Mouse (Mus musculus): ENCODE results near the gene Wdr17. TPM values are rescaled to one million over a fixed set of nuclear protein-coding genes. Genes with fewer than 3 reads are reported as not detected.
"Not testable (repeated sequence)": the region's sequence is repeated elsewhere in the genome, so short reads cannot be mapped to it uniquely, and the experiment has no call there.

The Wdr17 gene
- polyA plus RNA-seq, 1 experiment from 2014 or later, result 19.2 TPM

- no peak overlapping the region for H3K4me2 ChIP-seq (ENCODE audit: low read length)
- no peaks in the 10 kb centered on the region for H3K4me1 ChIP-seq (replicated peaks; ENCODE audit: control insufficient read depth, insufficient read depth, low read length)
- no peaks in the 10 kb centered on the region for H3K27me3 ChIP-seq (replicated peaks; ENCODE audit: control insufficient read depth, insufficient read depth, low read length)
- H3K36me3 ChIP-seq (ENCODE audit: control insufficient read depth, insufficient read depth), result no peaks in the 10 kb centered on the region
- WGBS, result 36% methylated on average over 4 of the region's 4 CpGs
- H3K9me3 ChIP-seq (ENCODE audit: control insufficient read depth, low read length), result no peaks in the 10 kb centered on the region
- ATAC-seq, result no peak
- no peak overlapping the region for H3K27ac ChIP-seq (ENCODE audit: low read length)
- no peak overlapping the region for H3K9ac ChIP-seq (replicated peaks; ENCODE audit: low read depth, low read length)
- H3K4me3 ChIP-seq (replicated peaks; ENCODE audit: low read length), result no peak overlapping the region
Observed at GRCm38 (mm10) chr8:54638634-54639033, 248.3 kb downstream of the Wdr17 start.

GRCm38 (mm10) chr8:54616710-54617109 is 270.3 kb downstream of the Wdr17 start:
- ATAC-seq, result not testable (repeated sequence)
- WGBS, result 90% methylated on average over 17 of the region's 17 CpGs

GRCm38 (mm10) chr8:54610238-54610637 is 276.7 kb downstream of the Wdr17 start:
- H3K36me3 ChIP-seq (ENCODE audit: control insufficient read depth, insufficient read depth), result no peaks in the 10 kb centered on the region
- H3K27ac ChIP-seq (ENCODE audit: low read length), result no peak overlapping the region
- H3K9ac ChIP-seq (replicated peaks; ENCODE audit: low read depth, low read length), result no peak overlapping the region
- WGBS, result 68% methylated on average over 4 of the region's 4 CpGs
- no peaks in the 10 kb centered on the region for H3K27me3 ChIP-seq (replicated peaks; ENCODE audit: control insufficient read depth, insufficient read depth, low read length)
- H3K4me3 ChIP-seq (replicated peaks; ENCODE audit: low read length), result no peak overlapping the region
- H3K4me1 ChIP-seq (replicated peaks; ENCODE audit: control insufficient read depth, insufficient read depth, low read length), result no peaks in the 10 kb centered on the region
- ATAC-seq, result no peak; the same call in 1 of the 2 replicates
- H3K9me3 ChIP-seq (ENCODE audit: control insufficient read depth, low read length), result no peaks in the 10 kb centered on the region
- H3K4me2 ChIP-seq (ENCODE audit: low read length), result no peak overlapping the region

More at GRCm38 (mm10) chr8:54616710-54617109, 270.3 kb downstream of the Wdr17 start:
- not testable (repeated sequence) for H3K4me1 ChIP-seq (replicated peaks; ENCODE audit: control insufficient read depth, insufficient read depth, low read length); H3K9me3 ChIP-seq (ENCODE audit: control insufficient read depth, low read length); H3K36me3 ChIP-seq (ENCODE audit: control insufficient read depth, insufficient read depth); H3K27ac ChIP-seq (ENCODE audit: low read length); H3K9ac ChIP-seq (replicated peaks; ENCODE audit: low read depth, low read length); H3K4me2 ChIP-seq (ENCODE audit: low read length); H3K27me3 ChIP-seq (replicated peaks; ENCODE audit: control insufficient read depth, insufficient read depth, low read length); H3K4me3 ChIP-seq (replicated peaks; ENCODE audit: low read length)

- H3K9me3 ChIP-seq (ENCODE audit: control insufficient read depth, low read length), result no peaks in the 10 kb centered on the region
- ATAC-seq, result no peak
- H3K27me3 ChIP-seq (replicated peaks; ENCODE audit: control insufficient read depth, insufficient read depth, low read length), result no peaks in the 10 kb centered on the region
- H3K4me2 ChIP-seq (ENCODE audit: low read length), result no peak overlapping the region
- no peak overlapping the region for H3K27ac ChIP-seq (ENCODE audit: low read length)
- H3K4me3 ChIP-seq (replicated peaks; ENCODE audit: low read length), result no peak overlapping the region
- H3K4me1 ChIP-seq (replicated peaks; ENCODE audit: control insufficient read depth, insufficient read depth, low read length), result no peaks in the 10 kb centered on the region
- H3K9ac ChIP-seq (replicated peaks; ENCODE audit: low read depth, low read length), result no peak overlapping the region
- 91% methylated on average over 2 of the region's 2 CpGs for WGBS
- H3K36me3 ChIP-seq (ENCODE audit: control insufficient read depth, insufficient read depth), result no peaks in the 10 kb centered on the region
Observed at GRCm38 (mm10) chr8:54609336-54609735, 277.6 kb downstream of the Wdr17 start.

GRCm38 (mm10) chr8:54603440-54603839 is 283.5 kb downstream of the Wdr17 start:
- 79% methylated on average over 4 of the region's 4 CpGs for WGBS
- H3K4me2 ChIP-seq (ENCODE audit: low read length), result no peak overlapping the region
- no peak for ATAC-seq
- no peaks in the 10 kb centered on the region for H3K27me3 ChIP-seq (replicated peaks; ENCODE audit: control insufficient read depth, insufficient read depth, low read length)
- no peaks in the 10 kb centered on the region for H3K36me3 ChIP-seq (ENCODE audit: control insufficient read depth, insufficient read depth)
- H3K4me1 ChIP-seq (replicated peaks; ENCODE audit: control insufficient read depth, insufficient read depth, low read length), result peaks cover 7% of the 10 kb centered on the region
- H3K9ac ChIP-seq (replicated peaks; ENCODE audit: low read depth, low read length), result no peak overlapping the region
- no peak overlapping the region for H3K27ac ChIP-seq (ENCODE audit: low read length)
- H3K9me3 ChIP-seq (ENCODE audit: control insufficient read depth, low read length), result no peaks in the 10 kb centered on the region
- no peak overlapping the region for H3K4me3 ChIP-seq (replicated peaks; ENCODE audit: low read length)

GRCm38 (mm10) chr8:54600671-54601251 is 286.2 kb downstream of the Wdr17 start, which contains the start of gene Spata4:
Gene Spata4, plus strand, starts transcription at chr8:54600781.
- Histone ChIP-seq H3K36me3 (ENCODE audit: control insufficient read depth, insufficient read depth) (no peaks in the 10 kb centered on the region), H3K4me1 (replicated peaks; ENCODE audit: control insufficient read depth, insufficient read depth, low read length) (peaks cover 7% of the 10 kb centered on the region), H3K4me3 (replicated peaks; ENCODE audit: low read length) (peak within 1 kb of the TSS; percentile 31), H3K9me3 (ENCODE audit: control insufficient read depth, low read length) (no peaks in the 10 kb centered on the region), H3K27me3 (replicated peaks; ENCODE audit: control insufficient read depth, insufficient read depth, low read length) (no peaks in the 10 kb centered on the region), H3K9ac (replicated peaks; ENCODE audit: low read depth, low read length) (peak within 1 kb of the TSS; percentile 44), H3K27ac (ENCODE audit: low read length) (no peak within 1 kb of the TSS), H3K4me2 (ENCODE audit: low read length) (peak within 1 kb of the TSS; percentile 63)
- WGBS, result 5% methylated on average over 21 of the region's 21 CpGs
- peak; percentile 91 for ATAC-seq

- H3K9ac ChIP-seq (replicated peaks; ENCODE audit: low read depth, low read length), result no peak overlapping the region
- no peak for ATAC-seq
- H3K4me2 ChIP-seq (ENCODE audit: low read length), result no peak overlapping the region
- no peak overlapping the region for H3K27ac ChIP-seq (ENCODE audit: low read length)
- 74% methylated on average over 2 of the region's 2 CpGs for WGBS
- no peaks in the 10 kb centered on the region for H3K27me3 ChIP-seq (replicated peaks; ENCODE audit: control insufficient read depth, insufficient read depth, low read length)
- H3K4me1 ChIP-seq (replicated peaks; ENCODE audit: control insufficient read depth, insufficient read depth, low read length), result peaks cover 19% of the 10 kb centered on the region
- no peak overlapping the region for H3K4me3 ChIP-seq (replicated peaks; ENCODE audit: low read length)
- no peaks in the 10 kb centered on the region for H3K9me3 ChIP-seq (ENCODE audit: control insufficient read depth, low read length)
- H3K36me3 ChIP-seq (ENCODE audit: control insufficient read depth, insufficient read depth), result no peaks in the 10 kb centered on the region
Observed at GRCm38 (mm10) chr8:54597386-54597785, 289.6 kb downstream of the Wdr17 start.

- Histone ChIP-seq H3K4me3 (replicated peaks; ENCODE audit: low read length) (no peak overlapping the region), H3K27ac (ENCODE audit: low read length) (no peak overlapping the region), H3K4me2 (ENCODE audit: low read length) (no peak overlapping the region), H3K4me1 (replicated peaks; ENCODE audit: control insufficient read depth, insufficient read depth, low read length) (peaks cover 19% of the 10 kb centered on the region), H3K9me3 (ENCODE audit: control insufficient read depth, low read length) (no peaks in the 10 kb centered on the region), H3K36me3 (ENCODE audit: control insufficient read depth, insufficient read depth) (no peaks in the 10 kb centered on the region), H3K27me3 (replicated peaks; ENCODE audit: control insufficient read depth, insufficient read depth, low read length) (no peaks in the 10 kb centered on the region), H3K9ac (replicated peaks; ENCODE audit: low read depth, low read length) (no peak overlapping the region)
- no peak for ATAC-seq
- WGBS, result 72% methylated on average over 2 of the region's 2 CpGs
Observed at GRCm38 (mm10) chr8:54596940-54597339, 290.0 kb downstream of the Wdr17 start.

GRCm38 (mm10) chr8:54596051-54596450 is 290.9 kb downstream of the Wdr17 start:
- Histone ChIP-seq H3K9ac (replicated peaks; ENCODE audit: low read depth, low read length) (no peak overlapping the region), H3K27ac (ENCODE audit: low read length) (no peak overlapping the region), H3K4me2 (ENCODE audit: low read length) (no peak overlapping the region), H3K36me3 (ENCODE audit: control insufficient read depth, insufficient read depth) (no peaks in the 10 kb centered on the region), H3K4me3 (replicated peaks; ENCODE audit: low read length) (no peak overlapping the region), H3K9me3 (ENCODE audit: control insufficient read depth, low read length) (no peaks in the 10 kb centered on the region), H3K4me1 (replicated peaks; ENCODE audit: control insufficient read depth, insufficient read depth, low read length) (peaks cover 19% of the 10 kb centered on the region), H3K27me3 (replicated peaks; ENCODE audit: control insufficient read depth, insufficient read depth, low read length) (no peaks in the 10 kb centered on the region)
- 26% methylated on average over 2 of the region's 2 CpGs for WGBS
- ATAC-seq, result peak; percentile 30; the same call in 1 of the 2 replicates

- Histone ChIP-seq H3K36me3 (ENCODE audit: control insufficient read depth, insufficient read depth) (no peaks in the 10 kb centered on the region), H3K27ac (ENCODE audit: low read length) (no peak overlapping the region; the same call in none of the 2 replicates), H3K9me3 (ENCODE audit: control insufficient read depth, low read length) (no peaks in the 10 kb centered on the region), H3K4me2 (ENCODE audit: low read length) (peak overlapping the region; percentile 23), H3K9ac (replicated peaks; ENCODE audit: low read depth, low read length) (no peak overlapping the region), H3K27me3 (replicated peaks; ENCODE audit: control insufficient read depth, insufficient read depth, low read length) (no peaks in the 10 kb centered on the region), H3K4me3 (replicated peaks; ENCODE audit: low read length) (no peak overlapping the region), H3K4me1 (replicated peaks; ENCODE audit: control insufficient read depth, insufficient read depth, low read length) (peaks cover 12% of the 10 kb centered on the region)
- 64% methylated on average over 5 of the region's 5 CpGs for WGBS
- peak; percentile 73 for ATAC-seq
Observed at GRCm38 (mm10) chr8:54594634-54595033, 292.4 kb downstream of the Wdr17 start.

Data from forebrain, embryonic 16.5 days (tissue).